Mouse (Mus musculus) G1E (cell line): ENCODE measurements around the gene 4930452B06Rik.

Experiments used
- CTCF ChIP-seq: IDR thresholded peaks from 2 replicates; pipeline ENCODE4 v1.5.1; 2012; ENCODE audit warnings: low read depth, low read length, inconsistent platforms, mixed read lengths
- GATA1 ChIP-seq: IDR thresholded peaks from 2 replicates; pipeline ENCODE4 v1.6.1; 2012; ENCODE audit warnings: borderline replicate concordance, low read length, inconsistent platforms, mixed read lengths

GRCm38 (mm10) chr14:8508669-8509068 is 157.4 kb downstream of the 4930452B06Rik start:
- no peak for TF ChIP-seq CTCF
- TF ChIP-seq GATA1: no peak
